Mouse (Mus musculus): Measurements from ENCODE around the gene Gm5134. TPM values are rescaled to one million over a fixed set of nuclear protein-coding genes. Genes with fewer than 3 reads are reported as not detected.

Gene Gm5134
- total RNA-seq, 2 experiments from 2014 or later: not detected

- intact Hi-C loops (cut with DNase I): no loop called here
- no peak for DNase-seq (ENCODE audit: extremely low spot score in 1 of 2, low spot score in 2 of 2)
- no peak for TF ChIP-seq CTCF (IDR thresholded peaks at IDR 0.05)
- no peak overlapping the region for H3K4me3 ChIP-seq
- no peak overlapping the region for H3K27ac ChIP-seq
Observed at GRCm38 (mm10) chr10:76003221-76003620, 48.9 kb downstream of the Gm5134 start.

GRCm38 (mm10) chr10:76006385-76006784 lies 52.1 kb downstream of the Gm5134 start:
- intact Hi-C loops (cut with DNase I): no loop called here
- no peak overlapping the region for H3K27ac ChIP-seq
- DNase-seq (ENCODE audit: extremely low spot score in 1 of 2, low spot score in 2 of 2): no peak
- no peak for TF ChIP-seq CTCF (IDR thresholded peaks at IDR 0.05)
- no peak overlapping the region for H3K4me3 ChIP-seq

GRCm38 (mm10) chr10:76009812-76010211 lies 55.5 kb downstream of the Gm5134 start:
- Histone ChIP-seq H3K4me3 (no peak overlapping the region), H3K27ac (no peak overlapping the region)
- no peak for DNase-seq (ENCODE audit: extremely low spot score in 1 of 2, low spot score in 2 of 2)
- intact Hi-C loops (cut with DNase I): no loop called here
- TF ChIP-seq CTCF (IDR thresholded peaks at IDR 0.05): no peak

GRCm38 (mm10) chr10:76012922-76013321 lies 58.6 kb downstream of the Gm5134 start:
- Histone ChIP-seq H3K27ac (no peak overlapping the region), H3K4me3 (no peak overlapping the region)
- TF ChIP-seq CTCF (IDR thresholded peaks at IDR 0.05): no peak
- no peak for DNase-seq (ENCODE audit: extremely low spot score in 1 of 2, low spot score in 2 of 2)
- intact Hi-C loops (cut with DNase I): no loop called here

- no peak for DNase-seq (ENCODE audit: extremely low spot score in 1 of 2, low spot score in 2 of 2)
- no peak overlapping the region for H3K4me3 ChIP-seq
- TF ChIP-seq CTCF (IDR thresholded peaks at IDR 0.05): no peak
- no peak overlapping the region for H3K27ac ChIP-seq
- intact Hi-C loops (cut with DNase I): no loop called here
Observed at GRCm38 (mm10) chr10:76016886-76017285, 62.6 kb downstream of the Gm5134 start.

GRCm38 (mm10) chr10:76021728-76022127 lies 67.4 kb downstream of the Gm5134 start:
- no peak for TF ChIP-seq CTCF (IDR thresholded peaks at IDR 0.05)
- DNase-seq (ENCODE audit: extremely low spot score in 1 of 2, low spot score in 2 of 2): no peak
- Histone ChIP-seq H3K4me3 (no peak overlapping the region), H3K27ac (no peak overlapping the region)
- intact Hi-C loops (cut with DNase I): no loop called here

GRCm38 (mm10) chr10:76023921-76024320 lies 69.6 kb downstream of the Gm5134 start:
- no peak for TF ChIP-seq CTCF (IDR thresholded peaks at IDR 0.05)
- Histone ChIP-seq H3K4me3 (no peak overlapping the region), H3K27ac (no peak overlapping the region)
- intact Hi-C loops (cut with DNase I): no loop called here
- DNase-seq (ENCODE audit: extremely low spot score in 1 of 2, low spot score in 2 of 2): no peak

- no peak for TF ChIP-seq CTCF (IDR thresholded peaks at IDR 0.05)
- no peak overlapping the region for H3K27ac ChIP-seq
- DNase-seq (ENCODE audit: extremely low spot score in 1 of 2, low spot score in 2 of 2): no peak
- no peak overlapping the region for H3K4me3 ChIP-seq
- intact Hi-C loops (cut with DNase I): no loop called here
Observed at GRCm38 (mm10) chr10:76025470-76026190, 71.3 kb downstream of the Gm5134 start.

GRCm38 (mm10) chr10:76027127-76028015 lies 73.1 kb downstream of the Gm5134 start:
- Histone ChIP-seq H3K4me3 (no peak overlapping the region), H3K27ac (no peak overlapping the region)
- DNase-seq (ENCODE audit: extremely low spot score in 1 of 2, low spot score in 2 of 2): no peak
- intact Hi-C loops (cut with DNase I): no loop called here
- TF ChIP-seq CTCF (IDR thresholded peaks at IDR 0.05): no peak

- intact Hi-C loops (cut with DNase I): no loop called here
- Histone ChIP-seq H3K4me3 (no peak overlapping the region), H3K27ac (no peak overlapping the region)
- TF ChIP-seq CTCF (IDR thresholded peaks at IDR 0.05): no peak
- no peak for DNase-seq (ENCODE audit: extremely low spot score in 1 of 2, low spot score in 2 of 2)
Observed at GRCm38 (mm10) chr10:76028016-76028366, 73.7 kb downstream of the Gm5134 start.

GRCm38 (mm10) chr10:76028396-76028795 lies 74.1 kb downstream of the Gm5134 start:
- TF ChIP-seq CTCF (IDR thresholded peaks at IDR 0.05): no peak
- intact Hi-C loops (cut with DNase I): no loop called here
- Histone ChIP-seq H3K4me3 (no peak overlapping the region), H3K27ac (no peak overlapping the region)
- DNase-seq (ENCODE audit: extremely low spot score in 1 of 2, low spot score in 2 of 2): no peak

GRCm38 (mm10) chr10:76029276-76029675 lies 75.0 kb downstream of the Gm5134 start:
- DNase-seq (ENCODE audit: extremely low spot score in 1 of 2, low spot score in 2 of 2): no peak
- no peak overlapping the region for H3K4me3 ChIP-seq
- intact Hi-C loops (cut with DNase I): no loop called here
- no peak for TF ChIP-seq CTCF (IDR thresholded peaks at IDR 0.05)
- no peak overlapping the region for H3K27ac ChIP-seq
